Mouse (Mus musculus): ENCODE results near the gene Gm6020. TPM values are rescaled to one million over a fixed set of nuclear protein-coding genes. Genes with fewer than 3 reads are reported as not detected.

The Gm6020 gene
- polyA plus RNA-seq, 1 experiment from 2014 or later: not detected

DNA sequence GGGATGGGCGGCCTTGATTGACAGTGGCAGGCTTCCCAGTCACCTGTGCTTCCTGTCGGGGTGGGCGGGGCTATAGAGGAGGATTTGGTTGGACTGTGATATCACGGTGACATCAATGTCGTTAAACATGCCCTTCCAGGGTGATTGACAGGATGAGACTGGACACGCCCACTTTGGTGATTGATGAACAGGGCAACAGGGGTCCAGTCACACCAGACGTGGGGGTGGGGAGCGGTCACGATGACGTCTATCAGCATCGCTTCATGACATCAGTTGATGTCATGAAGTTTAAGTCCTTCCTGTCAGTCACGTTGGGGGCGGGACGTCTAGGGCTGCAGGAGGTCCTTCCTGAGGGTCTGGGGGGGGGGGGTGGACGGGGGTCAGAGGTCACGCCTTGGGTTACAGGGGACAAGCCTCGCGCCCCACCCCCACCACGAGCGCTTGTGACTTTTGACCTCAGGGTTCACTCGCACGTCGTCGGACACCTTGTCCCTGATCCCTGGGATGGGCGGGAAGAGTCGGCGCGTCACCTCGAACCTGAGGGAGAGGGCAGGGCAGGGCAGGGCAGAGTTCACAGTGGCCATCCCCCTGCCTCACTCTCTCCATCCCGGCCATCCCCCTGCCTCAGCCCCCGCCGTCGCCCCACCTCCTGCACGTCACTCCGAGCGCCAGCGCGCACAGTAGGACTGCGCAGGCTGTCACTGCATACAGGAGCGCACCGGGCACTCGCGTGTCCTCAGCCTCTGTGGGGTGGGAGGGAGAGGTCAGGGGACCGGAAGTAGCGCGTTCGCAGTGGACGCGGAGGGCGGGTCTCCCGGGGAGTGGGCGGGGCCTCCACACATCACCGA lies 41.2 kb downstream of the Gm6020 start:
- no peaks in the 10 kb centered on the region for H3K27me3 ChIP-seq (replicated peaks; ENCODE audit: low read depth, poor library complexity, severe bottlenecking)
- peaks cover 23% of the 10 kb centered on the region; the same call in 1 of the 2 replicates for H3K4me1 ChIP-seq
- DNase-seq (ENCODE audit: low spot score): peak; percentile 28
- H3K36me3 ChIP-seq (replicated peaks): 0 out of 2 replicates have a peak, but pooled peaks cover 3% of the 10 kb centered on the region
- peak overlapping the region; percentile 71 for H3K4me3 ChIP-seq
- H3K27ac ChIP-seq (replicated peaks): peak overlapping the region; percentile 89
- peaks cover 16% of the 10 kb centered on the region for H3K9me3 ChIP-seq
- 33% methylated on average over 53 of the region's 53 CpGs for WGBS

DNA sequence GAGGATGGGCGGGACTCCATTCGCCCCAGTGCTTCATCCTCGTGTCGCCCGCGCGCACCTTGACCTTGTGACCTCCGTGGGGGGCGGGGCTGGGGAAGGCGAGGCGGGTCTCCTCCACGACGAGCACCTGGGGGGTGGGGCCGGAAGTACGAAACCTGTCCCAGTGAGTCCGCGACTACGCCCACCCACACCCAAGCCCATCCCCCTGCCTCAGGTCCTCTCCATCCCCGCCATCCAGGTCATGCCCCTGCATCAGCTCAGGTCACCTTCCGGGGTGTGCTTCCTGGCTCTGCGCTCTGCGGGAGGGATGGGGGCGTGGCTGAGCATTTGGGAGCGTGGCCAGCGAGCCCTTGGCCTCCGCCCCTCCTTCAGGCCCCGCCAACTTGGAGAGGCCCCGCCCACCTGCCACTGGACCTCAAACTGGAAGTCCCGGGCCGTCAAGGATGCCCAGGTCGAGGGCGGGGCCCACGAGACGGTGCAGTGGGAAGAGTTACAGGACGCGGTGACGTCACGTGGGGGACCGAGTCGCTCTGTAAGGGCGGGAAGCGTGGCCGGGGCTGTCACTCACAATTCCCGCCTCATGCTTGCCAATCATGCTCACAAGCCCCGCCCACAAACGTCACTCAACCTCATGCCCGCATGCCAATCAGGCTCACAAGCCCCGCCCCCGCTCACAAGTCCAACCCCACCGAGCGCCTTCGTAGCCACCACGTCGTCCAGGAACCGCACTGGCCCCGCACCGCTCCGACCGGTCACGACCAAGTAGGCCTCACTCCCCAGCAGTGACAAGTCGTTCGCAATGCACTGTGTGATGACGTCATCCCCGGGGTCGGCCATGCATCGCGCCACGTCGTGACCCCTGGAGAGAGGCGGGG lies 42.1 kb downstream of the Gm6020 start:
- H3K9me3 ChIP-seq: peaks cover 16% of the 10 kb centered on the region
- H3K4me3 ChIP-seq: peak overlapping the region; percentile 71
- peak; percentile 92 for DNase-seq (ENCODE audit: low spot score)
- no peaks in the 10 kb centered on the region for H3K27me3 ChIP-seq (replicated peaks; ENCODE audit: low read depth, poor library complexity, severe bottlenecking)
- 6% methylated on average over 70 of the region's 70 CpGs for WGBS
- 0 out of 2 replicates have a peak, but pooled peaks cover 3% of the 10 kb centered on the region for H3K36me3 ChIP-seq (replicated peaks)
- peak overlapping the region; percentile 89 for H3K27ac ChIP-seq (replicated peaks)
- peaks cover 23% of the 10 kb centered on the region; the same call in 1 of the 2 replicates for H3K4me1 ChIP-seq

DNA sequence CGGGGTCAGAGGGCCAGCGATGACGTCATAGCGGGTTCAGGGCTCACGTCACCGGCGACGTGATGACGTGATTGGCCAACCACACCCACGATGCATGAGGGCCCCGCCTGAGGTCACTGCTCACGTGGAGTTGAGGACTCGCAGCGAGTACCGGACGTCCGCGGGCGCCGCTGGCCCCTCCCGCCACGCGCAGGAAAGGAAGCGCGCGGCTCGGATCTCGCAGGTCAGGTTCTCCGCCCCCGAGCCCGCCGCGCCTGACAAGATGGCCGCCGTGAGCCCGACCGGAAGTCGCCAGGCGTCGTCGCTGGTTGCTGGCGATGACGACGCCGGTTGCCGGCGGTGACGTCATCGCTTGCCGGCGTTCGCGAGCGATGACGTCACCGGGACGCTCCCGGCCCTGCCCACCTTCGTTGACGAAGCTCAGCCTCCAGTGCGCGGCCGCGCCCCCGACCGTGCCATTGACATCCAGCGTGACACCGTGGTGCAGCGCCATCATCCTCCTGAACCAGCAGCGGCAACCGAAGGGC lies 42.8 kb downstream of the Gm6020 start:
- H3K4me1 ChIP-seq: peaks cover 23% of the 10 kb centered on the region; the same call in 1 of the 2 replicates
- H3K9me3 ChIP-seq: peaks cover 16% of the 10 kb centered on the region
- peak overlapping the region; percentile 89 for H3K27ac ChIP-seq (replicated peaks)
- 0 out of 2 replicates have a peak, but pooled peaks cover 3% of the 10 kb centered on the region for H3K36me3 ChIP-seq (replicated peaks)
- 3% methylated on average over 71 of the region's 71 CpGs for WGBS
- DNase-seq (ENCODE audit: low spot score): peak; percentile 84
- peak overlapping the region; percentile 71 for H3K4me3 ChIP-seq
- H3K27me3 ChIP-seq (replicated peaks; ENCODE audit: low read depth, poor library complexity, severe bottlenecking): no peaks in the 10 kb centered on the region

DNA sequence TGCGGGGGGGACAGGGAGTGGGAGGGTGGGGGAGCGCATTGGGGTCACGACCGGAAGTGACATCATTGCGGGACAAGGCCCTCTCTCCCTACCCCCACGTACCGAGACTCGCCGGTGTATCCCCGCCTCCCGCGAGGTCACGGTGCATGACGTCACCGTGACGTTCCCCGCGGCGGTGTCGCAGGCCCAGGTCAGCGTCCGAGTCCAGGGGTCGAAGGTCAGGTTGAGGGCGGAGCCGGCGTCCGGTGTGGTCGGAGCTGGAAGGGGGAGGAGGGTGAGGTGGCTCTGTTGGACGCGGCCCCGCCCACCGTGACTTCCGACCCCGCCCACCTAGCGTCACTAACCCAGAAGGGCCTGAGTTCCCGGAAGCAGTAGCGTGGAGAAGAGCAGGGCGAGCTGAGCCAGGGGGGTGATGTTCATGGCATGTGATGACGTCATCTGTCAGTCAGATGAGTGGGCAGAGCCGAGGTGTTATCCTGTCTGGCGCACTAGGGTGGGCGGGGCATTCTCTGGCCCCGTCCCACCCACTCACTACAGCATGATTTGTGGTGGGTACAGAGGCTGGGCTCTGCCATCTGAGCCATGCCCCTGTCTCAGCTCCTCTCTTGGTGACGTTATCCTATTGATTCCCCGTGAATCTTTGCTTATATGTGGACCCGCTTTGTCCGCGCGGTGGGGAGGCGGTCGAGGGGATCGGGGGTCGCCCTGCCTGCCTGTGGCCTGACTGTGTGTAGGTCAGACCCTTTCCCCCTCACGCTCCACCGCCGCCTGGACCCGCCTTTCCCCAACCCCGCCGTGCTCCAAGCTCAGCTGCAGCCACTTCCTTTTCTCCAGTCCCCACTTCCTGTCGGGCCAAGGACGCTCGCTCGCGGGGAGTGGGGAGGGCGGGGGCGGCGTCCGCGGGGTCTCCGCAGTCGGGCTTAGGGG lies 43.5 kb downstream of the Gm6020 start:
- Histone ChIP-seq H3K27me3 (replicated peaks; ENCODE audit: low read depth, poor library complexity, severe bottlenecking) (no peaks in the 10 kb centered on the region), H3K36me3 (replicated peaks) (0 out of 2 replicates have a peak, but pooled peaks cover 3% of the 10 kb centered on the region), H3K27ac (replicated peaks) (peak overlapping the region; percentile 89), H3K9me3 (peaks cover 16% of the 10 kb centered on the region), H3K4me3 (peak overlapping the region; percentile 71), H3K4me1 (peaks cover 23% of the 10 kb centered on the region; the same call in 1 of the 2 replicates)
- peak; percentile 92 for DNase-seq (ENCODE audit: low spot score)
- WGBS: 3% methylated on average over 71 of the region's 71 CpGs

DNA sequence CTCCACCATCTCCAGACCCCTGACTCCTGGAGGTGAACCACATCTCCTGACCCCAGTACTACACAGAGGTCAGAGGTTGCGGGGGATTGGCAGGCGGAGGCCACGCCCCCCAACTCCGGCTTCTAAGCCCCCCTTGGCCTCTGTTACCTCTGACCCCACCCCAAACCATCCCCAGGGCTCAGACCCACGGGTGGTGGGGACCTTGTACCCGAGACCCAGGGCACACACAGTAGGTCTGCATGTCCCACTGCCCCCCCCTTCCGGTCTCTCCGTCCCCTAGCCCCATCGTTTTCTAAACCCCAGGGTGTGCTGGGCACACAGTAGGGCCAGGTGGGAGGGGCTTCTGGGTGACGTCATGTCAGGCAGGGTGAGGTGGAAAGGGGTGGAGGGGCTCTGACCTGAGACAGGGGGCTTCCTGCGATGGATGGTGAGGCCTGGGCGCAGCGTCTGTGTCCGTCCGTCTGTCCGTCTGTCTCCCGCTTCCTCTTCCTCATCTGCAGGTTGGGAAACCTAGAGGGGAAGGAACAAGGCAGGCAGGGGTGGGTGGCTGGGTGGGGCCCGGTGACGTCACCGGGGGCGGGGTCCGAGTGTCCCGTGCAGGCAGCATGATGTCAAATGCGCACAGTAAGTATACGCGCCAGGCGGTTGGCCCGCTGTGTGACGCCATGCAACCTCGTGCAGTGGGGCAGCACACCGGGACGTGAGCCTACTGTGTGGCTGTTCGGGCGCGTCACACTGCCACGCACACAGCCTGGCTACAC lies 44.4 kb downstream of the Gm6020 start, which contains the start of gene Csf2ra:
Csf2ra (minus strand) TSS at position 489 of the 761 bp plus-strand sequence.
- H3K4me3 ChIP-seq: peak within 1 kb of the TSS; percentile 71
- peaks cover 16% of the 10 kb centered on the region for H3K9me3 ChIP-seq
- H3K27me3 ChIP-seq (replicated peaks; ENCODE audit: low read depth, poor library complexity, severe bottlenecking): no peaks in the 10 kb centered on the region
- H3K27ac ChIP-seq (replicated peaks): peak within 1 kb of the TSS; percentile 89
- 59% methylated on average over 36 of the region's 36 CpGs for WGBS
- peaks cover 23% of the 10 kb centered on the region; the same call in 1 of the 2 replicates for H3K4me1 ChIP-seq
- peak; percentile 31 for DNase-seq (ENCODE audit: low spot score)
- H3K36me3 ChIP-seq (replicated peaks): 0 out of 2 replicates have a peak, but pooled peaks cover 3% of the 10 kb centered on the region

Other genes starting within 250 kb of the Gm6020 start
- gene Zfp950, start 43.0 kb upstream of the Gm6020 start, polyA plus RNA-seq (2016; fragmentation: Nextera tagmentation; extraction: Ambion mirVana): 27.7 and 35.2 TPM in 2 replicates
- 0.10 TPM in 1 of 2 replicates, not detected in the other for gene Gm7102, start 7.6 kb upstream of the Gm6020 start, polyA plus RNA-seq (2016; fragmentation: Nextera tagmentation; extraction: Ambion mirVana)
- 13.6 and 16.3 TPM in 2 replicates for gene Csf2ra, start 44.5 kb downstream of the Gm6020 start, polyA plus RNA-seq (2016; fragmentation: Nextera tagmentation; extraction: Ambion mirVana)
- gene Gm21060, start 113.2 kb downstream of the Gm6020 start, polyA plus RNA-seq (2016; fragmentation: Nextera tagmentation; extraction: Ambion mirVana): not detected in 2 replicates

All from embryonic facial prominence, embryonic 10.5 days (tissue).